Mouse (Mus musculus) brain, embryonic 14.5 days (tissue): ENCODE measurements around the gene Det1.

Source experiments
- CTCF ChIP-seq: fragments of 200-500 bp; IDR thresholded peaks from 2 replicates; pipeline ENCODE4 v1.5.1; 2012; ENCODE audit warnings: inconsistent platforms, mild to moderate bottlenecking, moderate library complexity, borderline replicate concordance; ENCODE audit not compliant: insufficient read depth, insufficient read length; ENCODE audit errors: extremely low read depth
- POLR2A ChIP-seq: fragments of 200-500 bp; IDR thresholded peaks from 2 replicates; pipeline ENCODE4 v1.6.1; 2012; ENCODE audit warnings: mild to moderate bottlenecking, inconsistent platforms, borderline replicate concordance; ENCODE audit not compliant: poor library complexity, insufficient read depth, insufficient read length, severe bottlenecking; ENCODE audit errors: extremely low read depth

- TF ChIP-seq CTCF (no peak), POLR2A (no peak)
These were observed 34.8 kb upstream of the Det1 start for GRCm38 (mm10) chr7:78881607-78882468.
